Mouse (Mus musculus) midbrain, embryonic 14.5 days (tissue): ENCODE measurements around the gene Catsperg2. TPM values are rescaled to one million over a fixed set of nuclear protein-coding genes. Genes with fewer than 3 reads are reported as not detected.
"Not testable (repeated sequence)": the region's sequence is repeated elsewhere in the genome, so short reads cannot be mapped to it uniquely, and the experiment has no call there.

Source experiments
- ATAC-seq: fragments of 200-750 bp; cut with Nextera tagmentation; 2 replicates; pipeline ENCODE4 v1.8.0; 2017; ENCODE audit warnings: moderate number of reproducible peaks, moderate library complexity; ENCODE audit not compliant: low FRiP score, low TSS enrichment
- DNase-seq: peaks from one replicate; pipeline ENCODE4 v3.0.0-alpha.2; 2015
- H3K27ac ChIP-seq: fragments of 300-500 bp; sonication (generic); replicated peaks from 2 replicates; pipeline ENCODE4 v1.5.1; 2014; ENCODE audit warnings: mild to moderate bottlenecking, low read depth, low read length, moderate library complexity
- H3K27me3 ChIP-seq: fragments of 300-500 bp; sonication (generic); 2 replicates; pipeline ENCODE4 v1.6.1; 2014; ENCODE audit warnings: low read length, control low read depth, mixed read lengths; ENCODE audit not compliant: control insufficient read depth, insufficient read depth
- H3K36me3 ChIP-seq: fragments of 300-500 bp; sonication (generic); 2 replicates; pipeline ENCODE4 v1.6.1; 2014; ENCODE audit warnings: low read length, control low read depth; ENCODE audit not compliant: control insufficient read depth, insufficient read depth
- H3K4me1 ChIP-seq: fragments of 300-500 bp; sonication (generic); 2 replicates; pipeline ENCODE4 v1.6.1; 2014; ENCODE audit warnings: mild to moderate bottlenecking, antibody characterized with exemption, low read length, control low read depth; ENCODE audit not compliant: control insufficient read depth, insufficient read depth
- H3K4me2 ChIP-seq: fragments of 300-500 bp; sonication (generic); 2 replicates; pipeline ENCODE4 v1.6.1; 2014; ENCODE audit warnings: mild to moderate bottlenecking, low read length, moderate library complexity
- H3K4me3 ChIP-seq: fragments of 300-500 bp; sonication (generic); replicated peaks from 2 replicates; pipeline ENCODE4 v1.5.1; 2014; ENCODE audit warnings: low read depth, low read length
- H3K9ac ChIP-seq: fragments of 300-500 bp; sonication (generic); replicated peaks from 2 replicates; pipeline ENCODE4 v1.6.1; 2014; ENCODE audit warnings: mild to moderate bottlenecking, low read length, moderate library complexity
- H3K9me3 ChIP-seq: fragments of 300-500 bp; sonication (generic); 2 replicates; pipeline ENCODE4 v1.6.1; 2016; ENCODE audit warnings: low read length, control low read depth, mixed read lengths; ENCODE audit not compliant: control insufficient read depth
- WGBS: fragments of 180-500 bp; shearing (Covaris S2); extraction: QIAGEN DNeasy Blood & Tissue Kit; methylation state at CpG from one replicate; pipeline ENCODE4 v1.1.7; 2014; 5-methylcytosine and 5-hydroxymethylcytosine counted together
- microRNA counts: library from miRNA; unstranded; fragments of <30 nt; microRNA quantifications from one replicate; lab custom pipeline; 2016
- microRNA-seq: library from miRNA; unstranded; fragments of <30 nt; microRNA quantifications from one replicate; pipeline ENCODE4, GENCODE M21; 2016
- polyA plus RNA-seq: library from polyadenylated mRNA; unstranded; fragments of >200 nt; fragmentation: Nextera tagmentation; extraction: Ambion mirVana; gene quantifications from 2 replicates; pipeline ENCODE4 v1.2.1, GENCODE M21; 2014

Catsperg2 gene
- polyA plus RNA-seq, 1 experiment from 2014 or later, result 0.55 TPM

GRCm38 (mm10) chr7:29760476-29760875 lies 33.6 kb upstream of the Catsperg2 start:
- no peaks in the 10 kb centered on the region for H3K27me3 ChIP-seq
- no peak overlapping the region for H3K9ac ChIP-seq
- no peak overlapping the region for H3K4me2 ChIP-seq
- no peak for DNase-seq
- WGBS, result 90% methylated on average over 5 of the region's 5 CpGs
- no peaks in the 10 kb centered on the region for H3K36me3 ChIP-seq
- no peaks in the 10 kb centered on the region for H3K9me3 ChIP-seq
- ATAC-seq, result no peak
- H3K4me3 ChIP-seq, result no peak overlapping the region
- H3K4me1 ChIP-seq, result no peaks in the 10 kb centered on the region
- H3K27ac ChIP-seq, result no peak overlapping the region

GRCm38 (mm10) chr7:29742258-29742657 lies 15.4 kb upstream of the Catsperg2 start:
- 87% methylated on average over 3 of the region's 3 CpGs for WGBS
- no peaks in the 10 kb centered on the region for H3K4me1 ChIP-seq
- no peaks in the 10 kb centered on the region for H3K36me3 ChIP-seq
- H3K27me3 ChIP-seq, result no peaks in the 10 kb centered on the region
- no peak overlapping the region for H3K4me3 ChIP-seq
- H3K27ac ChIP-seq, result no peak overlapping the region
- no peak overlapping the region for H3K4me2 ChIP-seq
- H3K9ac ChIP-seq, result no peak overlapping the region
- ATAC-seq, result no peak
- no peaks in the 10 kb centered on the region for H3K9me3 ChIP-seq
- no peak for DNase-seq

- ATAC-seq, result no peak
- Histone ChIP-seq H3K4me2 (no peak overlapping the region), H3K9ac (no peak overlapping the region), H3K4me1 (no peaks in the 10 kb centered on the region), H3K27me3 (no peaks in the 10 kb centered on the region), H3K4me3 (no peak overlapping the region), H3K27ac (no peak overlapping the region), H3K36me3 (no peaks in the 10 kb centered on the region), H3K9me3 (peaks cover 9% of the 10 kb centered on the region; the same call in 1 of the 2 replicates)
- 91% methylated on average over 2 of the region's 2 CpGs for WGBS
- no peak for DNase-seq
These were observed 1.2 kb upstream of the Catsperg2 start for GRCm38 (mm10) chr7:29728055-29728454.

GRCm38 (mm10) chr7:29725461-29726142 lies 1.2 kb downstream of the Catsperg2 start:
- ATAC-seq, H3K27ac ChIP-seq, H3K4me2 ChIP-seq, H3K9ac ChIP-seq, H3K36me3 ChIP-seq, H3K9me3 ChIP-seq, H3K4me1 ChIP-seq, H3K27me3 ChIP-seq, H3K4me3 ChIP-seq: not testable (repeated sequence)
- WGBS, result 38% methylated on average over 16 of the region's 17 CpGs
- peak; percentile 0 for DNase-seq

- not testable (repeated sequence) for H3K4me2 ChIP-seq, H3K4me3 ChIP-seq, H3K27ac ChIP-seq, H3K9ac ChIP-seq, H3K27me3 ChIP-seq, DNase-seq, ATAC-seq, H3K9me3 ChIP-seq, H3K36me3 ChIP-seq, H3K4me1 ChIP-seq
- 78% methylated on average over 2 of the region's 2 CpGs for WGBS
These were observed 17.9 kb downstream of the Catsperg2 start for GRCm38 (mm10) chr7:29708891-29709290.

GRCm38 (mm10) chr7:29695231-29695630 lies 31.6 kb downstream of the Catsperg2 start:
- not testable (repeated sequence) for H3K4me1 ChIP-seq, H3K27ac ChIP-seq, H3K27me3 ChIP-seq, H3K36me3 ChIP-seq, ATAC-seq, H3K4me3 ChIP-seq, H3K4me2 ChIP-seq, H3K9ac ChIP-seq, DNase-seq, H3K9me3 ChIP-seq
- WGBS, result 92% methylated on average over 3 of the region's 3 CpGs

GRCm38 (mm10) chr7:29681868-29682267 lies 45.0 kb downstream of the Catsperg2 start:
- H3K9me3 ChIP-seq, result 0 out of 2 replicates have a peak, but pooled peaks cover 5% of the 10 kb centered on the region
- H3K4me1 ChIP-seq, result no peaks in the 10 kb centered on the region
- H3K4me2 ChIP-seq, result no peak overlapping the region
- ATAC-seq, result no peak
- no peaks in the 10 kb centered on the region for H3K36me3 ChIP-seq
- no peak overlapping the region for H3K4me3 ChIP-seq
- no peaks in the 10 kb centered on the region for H3K27me3 ChIP-seq
- DNase-seq, result peak; percentile 5
- 64% methylated on average over 3 of the region's 3 CpGs for WGBS
- H3K27ac ChIP-seq, result no peak overlapping the region
- H3K9ac ChIP-seq, result no peak overlapping the region

MicroRNAs encoded within 50 kb of the gene (microRNA counts, 519-probe panel; counts per million panel counts)
- microRNA mmu-miR-1964 (lab: Ali Mortazavi, UCI), result not detected

Small RNA genes lying within 50 kb of the gene (microRNA-seq; reads per million reads assigned to microRNA genes)
- gene Mir1964, result 2.4 reads per million, percentile 15 among the genes with 10 or more reads in this experiment

Other genes with a start within 250 kb of the Catsperg2 start
- gene Sipa1l3, start 208.4 kb downstream of the Catsperg2 start, polyA plus RNA-seq, result 16.1 and 17.6 TPM in 2 replicates
- 20.0 and 21.0 TPM in 2 replicates for gene Zfp84, start 41.5 kb upstream of the Catsperg2 start, polyA plus RNA-seq
- 16.0 and 16.2 TPM in 2 replicates for gene Zfp30, start 57.0 kb upstream of the Catsperg2 start, polyA plus RNA-seq
- 20.6 and 35.1 TPM in 2 replicates for gene Zfp790, start 89.1 kb upstream of the Catsperg2 start, polyA plus RNA-seq
- 13.7 and 16.5 TPM in 2 replicates for gene Zfp940, start 126.6 kb upstream of the Catsperg2 start, polyA plus RNA-seq
- gene Zfp420, start 132.9 kb upstream of the Catsperg2 start, polyA plus RNA-seq, result 23.9 and 25.4 TPM in 2 replicates
- gene Zfp27, start 179.5 kb upstream of the Catsperg2 start, polyA plus RNA-seq, result 13.8 and 17.5 TPM in 2 replicates
- gene Zfp383, start 181.2 kb upstream of the Catsperg2 start, polyA plus RNA-seq, result 7.0 and 12.3 TPM in 2 replicates
- 16.3 and 22.1 TPM in 2 replicates for gene Zfp74, start 227.1 kb upstream of the Catsperg2 start, polyA plus RNA-seq